Mouse (Mus musculus): ENCODE results near the gene Eid2. TPM values are rescaled to one million over a fixed set of nuclear protein-coding genes. Genes with fewer than 3 reads are reported as not detected.
"Not testable (repeated sequence)": the region's sequence is repeated elsewhere in the genome, so short reads cannot be mapped to it uniquely, and the experiment has no call there.

Eid2 gene
- total RNA-seq (2021), result 10 to 100 TPM; 14.2 to 15.6 TPM
- long read RNA-seq, experiment 1, transcript Eid2-201 (1 exons, 1,392 nt), result major isoform, 11 of 11 reads
- long read RNA-seq, experiment 1, partial matches to known transcripts, result 0 of 11 reads
- long read RNA-seq, experiment 1, other reads (novel, unspliced or antisense), result 0 of 11 reads
- long read RNA-seq, experiment 2, transcript Eid2-201 (1 exons, 1,392 nt), result major isoform, 14 of 14 reads
- long read RNA-seq, experiment 2, partial matches to known transcripts, result 0 of 14 reads
- long read RNA-seq, experiment 2, other reads (novel, unspliced or antisense), result 0 of 14 reads

DNA sequence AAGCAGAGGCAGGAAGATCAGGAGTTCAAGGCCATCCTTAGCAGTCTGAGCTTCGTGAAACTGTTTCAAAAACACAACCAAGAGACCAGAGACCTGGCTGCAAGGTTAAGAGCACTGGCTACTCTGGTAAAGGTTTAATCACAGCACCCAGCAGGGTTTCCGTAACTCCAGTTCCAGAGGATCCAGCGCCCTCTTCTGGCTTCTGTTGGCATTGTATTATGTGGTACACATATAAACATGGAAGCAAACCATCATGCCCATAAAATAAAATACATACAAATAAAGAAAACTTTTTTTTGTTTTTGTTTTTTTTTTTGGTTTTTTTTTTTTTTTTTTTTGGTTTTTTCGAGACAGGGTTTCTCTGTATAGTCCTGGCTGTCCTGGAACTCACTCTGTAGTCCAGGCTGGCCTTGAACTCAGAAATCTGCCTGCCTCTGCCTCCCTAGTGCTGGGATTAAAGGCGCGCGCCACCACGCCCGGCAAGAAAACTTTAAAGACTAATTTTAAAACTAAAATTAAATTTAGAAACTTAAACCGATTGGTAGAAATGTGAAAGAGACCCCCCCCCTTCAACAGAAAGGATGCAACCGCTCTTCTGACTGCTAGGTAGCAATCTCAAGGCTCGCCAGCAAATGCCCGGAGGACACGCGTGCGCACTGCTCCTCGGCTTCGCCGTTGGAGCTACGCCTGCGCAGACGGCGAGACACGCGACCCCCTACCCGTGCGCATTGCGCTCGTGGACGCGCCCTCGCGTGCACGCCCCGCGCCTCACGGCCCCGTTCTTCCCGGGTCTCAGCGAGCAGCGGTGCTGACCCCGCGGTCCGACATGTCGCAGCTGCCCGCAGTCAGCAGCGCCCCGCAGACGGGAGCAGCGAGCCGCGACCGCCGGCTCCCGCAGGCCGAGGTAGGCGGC, at the start of gene Eid2:
TSS of gene Eid2 (plus strand) at position 753 of the 913 bp plus-strand sequence.
- peak; percentile 79 for DNase-seq

DNA sequence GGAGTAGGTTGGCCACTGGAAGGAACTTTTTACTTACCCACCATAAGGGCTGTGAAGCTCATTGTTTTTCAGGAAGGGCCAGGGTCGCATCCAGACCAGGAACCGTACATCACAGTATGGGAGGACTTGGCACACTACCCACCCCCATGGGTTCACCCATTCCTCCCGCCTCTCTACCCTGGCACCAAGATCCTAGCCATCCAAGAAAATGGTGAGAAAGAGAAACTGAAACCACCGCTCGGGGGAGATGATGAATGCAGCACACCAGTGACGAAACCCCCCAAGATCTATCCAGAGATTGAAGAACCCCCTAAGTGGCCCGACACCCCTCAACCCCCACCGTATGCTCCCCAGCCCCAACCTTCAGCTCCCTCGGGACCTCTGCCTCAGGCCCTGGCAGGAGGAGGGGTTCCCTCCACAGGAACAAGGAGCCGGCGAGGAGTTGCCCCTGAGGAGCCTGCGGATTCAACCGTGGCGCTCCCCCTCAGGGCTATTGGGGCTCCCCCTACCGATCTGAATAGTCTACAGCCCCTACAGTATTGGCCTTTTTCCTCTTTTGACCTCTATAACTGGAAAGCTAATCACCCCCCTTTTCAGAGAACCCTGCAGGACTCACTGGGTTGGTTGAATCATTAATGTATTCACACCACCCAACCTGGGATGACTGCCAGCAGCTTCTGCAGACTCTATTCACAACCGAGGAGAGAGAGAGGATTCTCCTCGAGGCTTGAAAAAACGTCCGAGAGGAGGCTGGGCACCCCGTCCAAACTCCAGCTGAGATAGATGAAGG, 48.5 kb upstream of the Eid2 start:
- not testable (repeated sequence) for DNase-seq

DNA sequence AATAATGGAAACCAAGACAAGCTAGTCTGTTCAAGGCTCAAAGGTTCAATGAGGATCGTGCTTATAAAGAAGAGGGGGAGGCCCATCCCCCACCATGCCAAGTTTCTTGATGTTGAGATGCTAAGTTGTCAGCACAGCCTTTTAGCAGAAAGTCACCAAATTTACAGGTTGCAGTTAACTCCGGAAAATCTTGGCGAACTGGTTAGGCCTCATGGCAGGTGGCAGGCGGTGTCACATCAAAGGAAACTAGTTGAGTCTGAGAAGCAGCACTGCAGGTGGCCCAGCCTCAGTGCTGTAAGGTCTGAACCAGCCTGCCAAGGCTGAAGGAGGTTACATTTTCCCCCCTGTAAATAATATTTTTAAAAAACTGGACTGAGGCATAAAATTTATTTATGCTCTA, 40.8 kb upstream of the Eid2 start:
- DNase-seq, result not testable (repeated sequence)

DNA sequence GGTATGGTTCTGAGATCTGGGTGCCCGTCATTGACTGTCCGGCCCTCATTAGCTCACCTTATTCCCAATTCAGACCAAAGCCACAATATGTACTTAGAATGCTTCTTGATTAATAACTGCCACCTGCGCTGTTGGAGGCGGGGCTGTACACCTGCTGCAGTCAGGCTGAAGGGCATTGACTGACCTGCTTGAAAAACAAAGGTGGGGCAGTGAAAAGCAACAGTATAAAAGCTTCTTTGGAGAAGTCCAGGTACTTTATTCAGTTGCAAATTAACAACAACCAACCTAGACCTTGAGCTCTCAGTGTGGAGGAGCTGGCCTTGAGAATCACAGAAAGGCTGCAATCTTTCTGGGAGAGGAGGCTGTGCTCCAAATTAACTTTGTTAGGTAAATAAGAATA, 40.3 kb upstream of the Eid2 start:
- DNase-seq, result not testable (repeated sequence)

DNA sequence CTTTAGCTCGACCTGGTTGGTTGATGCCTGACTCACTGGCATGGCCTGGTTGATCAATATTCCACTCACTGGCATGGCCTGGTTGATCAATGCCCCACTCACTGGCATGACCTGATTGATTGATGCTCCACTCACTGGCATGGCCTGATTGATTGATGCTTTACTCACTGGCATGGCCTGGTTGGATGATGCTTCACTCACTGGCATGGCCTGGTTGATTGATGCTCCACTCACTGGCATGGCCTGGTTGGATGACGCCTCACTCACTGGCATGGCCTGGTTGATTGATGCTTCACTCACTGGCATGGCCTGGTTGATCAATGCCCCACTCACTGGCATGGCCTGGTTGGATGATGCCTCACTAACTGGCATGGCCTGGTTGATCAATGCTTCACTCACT, 23.7 kb upstream of the Eid2 start:
- DNase-seq, result not testable (repeated sequence)

DNA sequence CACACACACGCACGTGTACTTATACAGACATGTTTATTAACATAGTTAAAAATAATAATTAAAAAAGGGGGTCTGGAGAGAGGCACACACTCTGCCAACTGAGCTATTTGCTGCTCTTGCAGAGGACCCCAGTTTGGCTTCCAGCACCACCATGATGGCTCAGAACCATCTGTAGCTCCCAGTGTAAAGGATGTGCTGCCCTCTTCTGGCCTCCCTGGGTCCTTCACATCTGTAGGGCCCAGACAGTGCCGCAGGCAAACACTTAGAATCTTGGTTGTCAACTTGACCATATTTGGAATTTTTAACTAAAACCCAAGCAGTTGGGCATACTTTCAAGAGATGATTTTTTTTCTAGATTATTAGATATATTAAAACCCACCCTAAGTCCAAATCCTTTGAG, 18.7 kb upstream of the Eid2 start:
- no peak for DNase-seq

DNA sequence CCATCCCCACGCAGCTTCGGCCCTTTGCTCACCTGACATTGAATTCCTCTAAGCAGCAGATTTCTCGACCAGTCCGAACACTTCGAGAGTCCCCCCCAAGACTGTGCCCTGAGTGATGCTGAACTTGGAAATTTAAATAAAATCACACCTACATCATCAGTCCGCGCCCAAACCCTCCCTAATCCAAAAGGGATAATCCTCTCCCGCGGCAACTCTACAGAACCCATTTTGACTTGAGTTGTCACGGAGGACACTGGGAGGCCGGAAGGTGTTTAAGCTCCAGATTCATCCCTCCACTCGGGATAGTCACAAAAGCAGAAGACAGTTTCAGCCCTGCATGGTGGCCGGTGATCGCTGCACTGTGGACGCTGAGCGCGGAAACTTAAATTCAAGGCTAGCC, 15.7 kb upstream of the Eid2 start:
- DNase-seq, result no peak

DNA sequence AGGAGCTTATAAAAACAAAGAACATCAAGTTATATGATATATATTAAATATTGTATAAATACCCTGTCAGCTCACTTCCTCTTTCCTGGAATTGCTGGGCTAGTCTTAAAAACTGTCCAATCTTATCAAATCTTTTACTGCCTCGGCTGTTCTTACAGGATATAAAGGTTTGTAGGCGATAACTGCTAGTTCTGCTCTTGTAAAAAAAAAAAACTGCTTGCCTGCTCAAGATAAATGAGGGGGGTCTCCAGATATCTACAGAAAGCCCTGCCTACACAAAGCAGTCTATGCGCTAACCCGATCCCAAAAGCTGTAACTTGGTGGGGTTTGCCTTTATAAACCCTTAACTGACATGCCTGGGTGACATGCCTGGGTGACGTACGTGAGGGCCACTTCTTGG, 13.1 kb upstream of the Eid2 start:
- no peak for DNase-seq

DNA sequence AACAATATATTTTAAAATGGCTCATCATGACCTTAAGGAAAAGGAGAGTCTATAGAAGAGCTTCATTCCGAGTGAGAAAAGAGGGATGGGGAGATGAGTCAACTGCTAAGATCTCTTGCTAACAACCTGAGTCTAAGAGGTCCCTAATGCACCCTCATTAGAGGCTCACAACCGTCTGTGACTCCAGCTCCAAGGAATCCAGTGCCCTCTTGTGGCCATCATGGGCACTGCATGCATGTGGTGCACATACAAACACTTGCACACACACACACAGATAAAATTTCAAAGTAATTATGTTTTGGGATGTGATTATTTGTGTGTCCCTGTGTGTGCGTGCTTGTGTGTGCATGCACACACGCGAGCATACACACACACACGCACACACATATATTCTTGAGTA, 12.2 kb upstream of the Eid2 start:
- DNase-seq, result no peak

DNA sequence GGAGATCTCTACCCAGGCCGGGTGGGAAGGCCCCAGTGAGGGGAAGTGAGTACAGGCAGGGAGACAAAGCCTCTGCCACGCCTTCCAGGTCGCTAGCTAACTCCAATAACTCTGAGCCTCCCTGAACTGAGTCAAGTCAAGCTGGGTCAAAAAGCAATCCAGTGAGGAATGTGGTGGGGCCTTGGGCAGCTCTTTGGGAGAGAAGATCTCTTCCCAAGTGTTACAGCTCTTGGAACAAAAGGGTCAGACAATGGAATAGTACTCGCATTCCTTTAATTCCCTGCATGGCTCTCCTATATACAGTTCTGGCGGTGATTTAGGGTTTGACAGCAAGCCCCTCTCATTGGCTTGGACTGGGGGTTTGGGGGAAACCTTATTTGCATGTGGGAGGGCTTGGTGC, 4.8 kb upstream of the Eid2 start:
- DNase-seq, result no peak

DNA sequence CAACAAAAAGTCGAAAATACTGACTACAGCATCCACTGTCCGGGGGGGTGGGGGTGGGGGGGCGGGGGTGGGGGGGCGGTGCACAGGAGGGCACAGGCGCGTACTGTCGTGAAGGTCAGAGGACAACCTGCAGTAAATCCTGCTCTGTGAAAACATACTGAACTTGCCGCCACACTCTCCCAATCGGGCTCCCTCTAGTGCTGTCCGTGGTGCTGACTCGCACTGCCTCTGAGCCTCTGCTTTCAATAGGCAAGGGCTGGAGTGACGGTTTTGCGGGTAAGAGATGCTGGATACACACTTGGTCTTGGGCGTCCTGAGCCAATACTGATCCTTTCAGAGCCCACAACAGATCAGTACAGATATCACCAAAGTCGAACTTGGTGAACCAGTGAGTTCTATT, 3.9 kb upstream of the Eid2 start:
- peak; percentile 76 for DNase-seq

DNA sequence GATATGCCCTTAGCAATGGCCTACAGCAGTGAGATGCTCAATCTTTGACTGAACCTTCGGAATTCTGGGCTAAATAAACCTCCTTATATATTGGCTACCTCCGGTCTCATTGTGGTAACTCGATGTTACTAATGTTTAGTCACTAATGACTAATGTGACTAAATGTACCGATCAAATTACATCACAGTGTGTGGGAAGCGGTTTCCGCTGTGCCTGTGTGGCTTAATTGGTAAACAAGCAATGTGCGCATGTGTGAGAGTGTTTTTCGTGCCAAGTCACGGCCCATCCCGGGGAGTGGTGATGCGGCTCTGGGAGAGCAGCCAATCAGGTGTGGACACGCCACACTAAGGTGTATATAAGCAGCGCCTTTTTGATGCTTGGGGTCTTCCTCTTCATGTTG, 2.3 kb upstream of the Eid2 start:
- DNase-seq, result no peak

DNA sequence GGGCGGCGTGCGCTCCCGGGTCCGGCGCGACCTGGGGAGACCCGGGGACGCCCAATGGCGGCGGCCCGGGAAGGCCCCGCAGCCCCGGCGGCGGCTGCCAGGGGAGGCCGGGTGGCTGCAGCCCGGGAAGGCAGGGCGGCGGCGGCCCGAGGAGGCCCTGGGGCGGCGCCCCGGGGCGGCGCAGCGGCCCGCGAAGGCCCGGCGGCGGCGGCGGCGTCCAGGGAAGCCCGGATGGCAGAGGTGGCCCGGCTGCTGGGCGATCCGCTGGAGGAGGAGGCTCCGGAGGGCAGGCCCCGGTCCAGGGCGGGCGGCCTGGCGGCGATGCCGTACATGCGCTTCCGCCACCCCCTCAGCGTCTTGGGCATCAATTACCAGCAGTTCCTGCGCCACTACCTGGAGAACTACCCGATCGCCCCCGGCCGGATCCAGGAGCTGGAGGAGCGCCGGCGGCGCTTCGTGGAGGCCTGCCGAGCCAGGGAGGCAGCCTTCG, 406 bp downstream of the Eid2 start:
- DNase-seq, result peak; percentile 63

DNA sequence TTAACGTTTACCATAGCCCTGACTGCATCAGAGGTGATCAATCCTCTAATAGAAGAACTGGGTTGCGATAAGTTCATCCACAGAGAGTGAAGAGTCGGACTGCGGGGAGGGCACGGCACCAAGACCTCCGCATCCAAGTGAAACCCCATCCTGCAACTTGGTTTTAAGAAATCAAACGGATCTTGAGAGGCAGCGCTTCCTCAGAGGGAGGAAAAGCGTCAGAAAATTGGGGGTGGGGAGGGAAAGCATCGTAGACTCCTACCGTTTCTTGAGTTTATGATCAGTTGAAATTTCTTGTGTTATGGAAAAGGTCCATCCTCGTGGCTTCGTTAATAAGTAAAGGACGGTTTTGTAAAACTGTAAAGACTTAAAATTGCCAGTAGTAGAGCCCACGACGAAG, 895 bp downstream of the Eid2 start:
- no peak for DNase-seq

DNA sequence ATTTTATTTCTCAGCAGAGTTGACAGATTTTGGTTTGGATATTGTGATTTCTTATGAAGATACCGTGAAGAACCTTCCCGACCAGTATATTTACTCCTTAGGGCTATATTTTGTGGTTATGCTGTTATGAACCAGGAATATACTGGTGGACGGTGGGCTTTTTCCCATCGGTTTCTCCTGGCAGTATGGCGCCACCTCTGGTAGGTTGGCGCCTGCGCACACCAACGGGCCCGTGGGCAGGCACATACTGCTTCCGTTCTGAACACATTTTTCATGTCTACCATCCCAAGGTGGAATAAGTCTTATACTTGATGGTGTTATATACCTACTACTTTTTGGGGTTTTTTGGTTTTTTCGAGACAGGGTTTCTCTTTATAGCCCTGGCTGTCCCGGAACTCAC, 1.7 kb downstream of the Eid2 start:
- DNase-seq, result no peak

DNA sequence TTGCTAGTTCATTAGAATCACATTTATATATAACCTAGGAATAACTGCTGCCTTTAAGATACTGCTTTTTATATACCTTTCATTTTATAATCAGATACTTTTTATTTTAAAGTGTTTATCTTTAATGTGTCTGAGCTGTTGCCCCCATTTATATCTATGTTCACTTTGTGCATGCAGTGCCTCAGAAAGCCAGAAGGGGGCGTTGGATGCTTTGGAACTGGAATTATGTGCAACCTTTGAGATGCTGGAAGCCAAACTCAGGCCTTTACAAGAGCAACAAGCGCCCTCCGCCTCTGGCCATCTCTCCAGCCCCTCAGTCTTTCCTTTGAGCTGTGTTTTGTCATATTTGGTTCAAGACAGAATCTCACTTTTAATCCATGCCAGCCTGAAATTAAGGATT, 4.1 kb downstream of the Eid2 start:
- DNase-seq, result no peak

DNA sequence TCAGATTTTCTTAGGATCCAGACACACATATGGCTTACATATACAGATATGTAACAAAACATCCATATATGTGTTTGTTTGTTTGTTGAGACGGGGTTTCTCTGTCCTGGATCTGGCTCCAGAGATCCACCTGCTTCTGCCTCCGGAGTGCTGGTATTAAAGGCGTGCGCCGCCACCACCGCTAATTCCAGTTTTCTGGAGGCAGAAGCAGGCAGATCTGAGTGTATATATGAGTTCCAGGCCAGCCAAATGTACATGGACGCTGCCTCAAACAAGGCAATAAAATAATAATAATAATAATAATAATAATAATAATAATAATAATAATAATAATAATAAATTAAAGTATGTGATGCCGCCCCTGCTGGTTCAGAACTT, 9.5 kb downstream of the Eid2 start:
- no peak for DNase-seq

DNA sequence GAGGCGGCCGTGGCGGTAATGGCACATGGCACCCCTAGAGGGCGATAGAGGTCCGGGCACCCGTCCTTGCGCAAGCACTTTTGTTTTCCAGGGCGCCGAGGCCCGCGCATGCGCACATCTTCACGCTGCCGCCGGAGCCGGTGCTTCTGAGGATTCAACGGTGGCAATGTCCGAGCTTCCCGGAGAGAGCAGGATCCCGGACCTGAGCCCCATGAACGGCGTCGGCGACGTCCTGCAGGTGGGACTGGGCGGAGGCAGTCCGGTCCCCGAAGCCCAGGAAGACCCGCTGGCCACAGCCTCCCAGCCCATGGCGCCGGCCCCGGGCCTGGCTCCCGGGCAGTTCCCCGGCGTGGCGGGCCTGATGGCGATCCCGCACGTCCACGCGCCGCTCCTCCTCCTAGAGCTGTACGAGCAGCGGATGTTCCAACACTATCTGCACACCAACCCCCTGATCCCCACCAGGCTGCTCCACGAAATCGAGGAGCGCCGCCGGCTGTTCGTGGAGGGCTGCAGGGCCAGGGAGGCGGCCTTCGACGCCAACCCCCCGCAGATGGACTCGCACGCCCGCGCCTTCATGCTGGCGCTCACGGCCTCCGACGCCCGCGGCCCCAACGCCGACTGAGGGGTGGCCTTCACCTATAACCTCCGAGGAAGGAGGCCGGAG, 10.1 kb downstream of the Eid2 start, which contains the start of gene Eid2b:
TSS of gene Eid2b (plus strand) at position 125 of the 664 bp plus-strand sequence.
- peak; percentile 98 for DNase-seq

DNA sequence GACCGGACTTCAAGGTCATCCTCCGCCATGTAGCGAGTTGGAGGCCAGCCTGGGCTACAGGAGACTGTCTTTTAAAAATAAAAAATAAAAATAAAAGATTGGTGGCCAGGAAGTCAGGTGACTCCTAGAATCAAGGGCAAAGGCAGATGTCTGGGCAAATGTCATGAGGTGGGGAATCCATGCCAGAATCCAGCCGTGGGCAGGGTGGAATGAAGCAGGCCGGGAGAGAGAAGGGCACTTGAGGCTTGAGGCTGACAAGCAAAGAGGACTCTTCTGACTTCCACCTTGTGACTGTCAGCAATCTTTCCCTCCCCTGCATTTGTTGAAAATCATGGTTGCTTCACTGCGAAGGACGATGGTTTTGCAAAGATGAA, 10.6 kb downstream of the Eid2 start:
- no peak for DNase-seq

DNA sequence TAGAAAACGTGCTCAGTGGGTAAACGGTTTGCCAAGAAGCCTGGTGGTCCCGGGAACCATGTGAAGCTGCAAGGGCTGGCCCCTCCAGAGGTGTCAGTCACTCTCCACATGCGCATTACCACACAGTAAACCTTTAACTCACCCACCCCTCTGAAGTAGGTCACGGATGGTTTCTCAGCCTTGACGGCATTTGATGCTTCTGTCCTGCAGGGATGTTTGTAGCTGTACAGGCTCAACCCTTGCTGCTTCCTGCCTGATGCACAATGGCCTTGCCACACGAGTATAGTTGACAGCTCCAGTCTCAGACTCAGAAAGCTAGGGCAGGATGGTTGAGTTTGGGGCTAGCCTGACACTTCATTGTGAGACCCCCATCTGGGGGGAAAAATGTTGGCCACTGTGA, 12.9 kb downstream of the Eid2 start:
- DNase-seq, result no peak

DNA sequence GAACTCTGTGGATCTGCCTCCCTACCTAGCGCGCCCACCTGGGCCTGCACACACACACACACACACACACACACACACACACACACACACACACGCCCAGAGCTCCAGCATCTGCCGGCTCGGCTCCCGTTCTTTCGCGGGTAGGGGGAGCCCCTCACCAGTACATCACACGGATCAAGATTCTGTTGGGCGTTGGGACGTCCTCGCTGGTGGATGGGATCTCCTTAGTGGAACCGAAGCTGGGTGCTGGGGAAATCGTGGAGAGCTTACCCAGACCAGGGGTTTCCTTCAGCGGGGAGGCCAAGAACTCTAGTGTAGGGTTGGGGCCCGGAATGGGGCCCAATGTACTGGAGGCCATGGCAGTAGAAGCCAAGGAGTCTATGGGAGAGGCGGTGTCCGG, 22.5 kb downstream of the Eid2 start:
- no peak for DNase-seq
